Mouse (Mus musculus): Measurements from ENCODE around the gene Kxd1. TPM values are rescaled to one million over a fixed set of nuclear protein-coding genes. Genes with fewer than 3 reads are reported as not detected.

Gene Kxd1
- total RNA-seq, 2 experiments from 2014 or later = 74.4 to 84.5 TPM

Other genes starting within 250 kb of the Kxd1 start
- 5.4 and 12.3 TPM in 2 replicates for gene Homer3, start 245.1 kb downstream of the Kxd1 start, total RNA-seq (2014; fragmentation: Nextera tagmentation)
- gene Homer3, start 245.1 kb downstream of the Kxd1 start, total RNA-seq (2017) = 6.5 and 12.3 TPM in 2 replicates
- gene Ddx49, start 225.5 kb downstream of the Kxd1 start, total RNA-seq (2014; fragmentation: Nextera tagmentation) = 45.9 and 66.8 TPM in 2 replicates
- gene Ddx49, start 225.5 kb downstream of the Kxd1 start, total RNA-seq (2017) = 139 and 177 TPM in 2 replicates
- gene Cope, start 225.4 kb downstream of the Kxd1 start, total RNA-seq (2014; fragmentation: Nextera tagmentation) = 209 and 240 TPM in 2 replicates
- 132 and 155 TPM in 2 replicates for gene Cope, start 225.4 kb downstream of the Kxd1 start, total RNA-seq (2017)
- not detected in 2 replicates for gene Cers1, start 212.2 kb downstream of the Kxd1 start, total RNA-seq (2014; fragmentation: Nextera tagmentation)
- not detected in 2 replicates for gene Cers1, start 212.2 kb downstream of the Kxd1 start, total RNA-seq (2017)
- not detected in 2 replicates for gene Gdf1, start 198.1 kb downstream of the Kxd1 start, total RNA-seq (2014; fragmentation: Nextera tagmentation)
- not detected in 2 replicates for gene Gdf1, start 198.1 kb downstream of the Kxd1 start, total RNA-seq (2017)
- gene Upf1, start 174.7 kb downstream of the Kxd1 start, total RNA-seq (2014; fragmentation: Nextera tagmentation) = 30.6 and 33.7 TPM in 2 replicates
- gene Upf1, start 174.7 kb downstream of the Kxd1 start, total RNA-seq (2017) = 24.2 and 30.8 TPM in 2 replicates
- gene Comp, start 154.4 kb downstream of the Kxd1 start, total RNA-seq (2014; fragmentation: Nextera tagmentation) = 0.88 TPM in 1 of 2 replicates, not detected in the other
- not detected in 2 replicates for gene Comp, start 154.4 kb downstream of the Kxd1 start, total RNA-seq (2017)
- 7.4 and 19.5 TPM in 2 replicates for gene Crtc1, start 88.4 kb downstream of the Kxd1 start, total RNA-seq (2014; fragmentation: Nextera tagmentation)
- gene Crtc1, start 88.4 kb downstream of the Kxd1 start, total RNA-seq (2017) = 2.3 and 4.8 TPM in 2 replicates
- 2.1 and 4.4 TPM in 2 replicates for gene Klhl26, start 51.0 kb downstream of the Kxd1 start, total RNA-seq (2014; fragmentation: Nextera tagmentation)
- 4.0 and 4.1 TPM in 2 replicates for gene Klhl26, start 51.0 kb downstream of the Kxd1 start, total RNA-seq (2017)
- gene Tmem59l, start 40.6 kb downstream of the Kxd1 start, total RNA-seq (2014; fragmentation: Nextera tagmentation) = not detected in 2 replicates
- not detected in 2 replicates for gene Tmem59l, start 40.6 kb downstream of the Kxd1 start, total RNA-seq (2017)
- gene Crlf1, start 34.8 kb downstream of the Kxd1 start, total RNA-seq (2014; fragmentation: Nextera tagmentation) = not detected in 2 replicates
- not detected in 2 replicates for gene Crlf1, start 34.8 kb downstream of the Kxd1 start, total RNA-seq (2017)
- 21.7 and 30.2 TPM in 2 replicates for gene Rex1bd, start 21.2 kb downstream of the Kxd1 start, total RNA-seq (2014; fragmentation: Nextera tagmentation)
- 33.4 and 64.9 TPM in 2 replicates for gene Rex1bd, start 21.2 kb downstream of the Kxd1 start, total RNA-seq (2017)
- gene Uba52, start 17.2 kb downstream of the Kxd1 start, total RNA-seq (2014; fragmentation: Nextera tagmentation) = 2,675 and 2,799 TPM in 2 replicates
- 3,231 and 3,572 TPM in 2 replicates for gene Uba52, start 17.2 kb downstream of the Kxd1 start, total RNA-seq (2017)
- gene Fkbp8, start 232 bp downstream of the Kxd1 start, total RNA-seq (2014; fragmentation: Nextera tagmentation) = 113 and 149 TPM in 2 replicates
- 107 and 118 TPM in 2 replicates for gene Fkbp8, start 232 bp downstream of the Kxd1 start, total RNA-seq (2017)
- gene Ell, start 11.5 kb upstream of the Kxd1 start, total RNA-seq (2014; fragmentation: Nextera tagmentation) = 11.7 and 13.6 TPM in 2 replicates
- gene Ell, start 11.5 kb upstream of the Kxd1 start, total RNA-seq (2017) = 5.5 and 5.7 TPM in 2 replicates
- 30.8 and 66.6 TPM in 2 replicates for gene Isyna1, start 66.4 kb upstream of the Kxd1 start, total RNA-seq (2014; fragmentation: Nextera tagmentation)
- gene Isyna1, start 66.4 kb upstream of the Kxd1 start, total RNA-seq (2017) = 35.2 and 38.6 TPM in 2 replicates
- gene Ssbp4, start 80.9 kb upstream of the Kxd1 start, total RNA-seq (2014; fragmentation: Nextera tagmentation) = 53.8 and 75.4 TPM in 2 replicates
- 35.2 and 87.9 TPM in 2 replicates for gene Ssbp4, start 80.9 kb upstream of the Kxd1 start, total RNA-seq (2017)
- gene Lrrc25, start 88.2 kb upstream of the Kxd1 start, total RNA-seq (2014; fragmentation: Nextera tagmentation) = 2.9 and 5.2 TPM in 2 replicates
- gene Lrrc25, start 88.2 kb upstream of the Kxd1 start, total RNA-seq (2017) = 1.1 and 3.1 TPM in 2 replicates
- not detected in 2 replicates for gene Gdf15, start 104.5 kb upstream of the Kxd1 start, total RNA-seq (2014; fragmentation: Nextera tagmentation)
- gene Gdf15, start 104.5 kb upstream of the Kxd1 start, total RNA-seq (2017) = 0.67 TPM in 1 of 2 replicates, not detected in the other
- gene Pgpep1, start 132.4 kb upstream of the Kxd1 start, total RNA-seq (2014; fragmentation: Nextera tagmentation) = 8.5 and 31.0 TPM in 2 replicates
- 6.5 and 6.9 TPM in 2 replicates for gene Pgpep1, start 132.4 kb upstream of the Kxd1 start, total RNA-seq (2017)
- 187 and 226 TPM in 2 replicates for gene Lsm4, start 145.3 kb upstream of the Kxd1 start, total RNA-seq (2014; fragmentation: Nextera tagmentation)
- gene Lsm4, start 145.3 kb upstream of the Kxd1 start, total RNA-seq (2017) = 247 and 312 TPM in 2 replicates
- 7.7 and 12.3 TPM in 2 replicates for gene Jund, start 171.0 kb upstream of the Kxd1 start, total RNA-seq (2014; fragmentation: Nextera tagmentation)
- 24.6 and 27.0 TPM in 2 replicates for gene Jund, start 171.0 kb upstream of the Kxd1 start, total RNA-seq (2017)
- gene Iqcn, start 175.5 kb upstream of the Kxd1 start, total RNA-seq (2014; fragmentation: Nextera tagmentation) = not detected in 2 replicates
- not detected in 2 replicates for gene Iqcn, start 175.5 kb upstream of the Kxd1 start, total RNA-seq (2017)
- not detected in 2 replicates for gene Gm3336, start 190.6 kb upstream of the Kxd1 start, total RNA-seq (2014; fragmentation: Nextera tagmentation)
- gene Gm3336, start 190.6 kb upstream of the Kxd1 start, total RNA-seq (2017) = not detected in 2 replicates
- gene Pde4c, start 195.8 kb upstream of the Kxd1 start, total RNA-seq (2014; fragmentation: Nextera tagmentation) = not detected in 2 replicates
- not detected in 2 replicates for gene Pde4c, start 195.8 kb upstream of the Kxd1 start, total RNA-seq (2017)
- gene Rab3a, start 226.7 kb upstream of the Kxd1 start, total RNA-seq (2014; fragmentation: Nextera tagmentation) = 5.5 and 10.8 TPM in 2 replicates
- gene Rab3a, start 226.7 kb upstream of the Kxd1 start, total RNA-seq (2017) = 0.34 and 1.6 TPM in 2 replicates
- gene Mpv17l2, start 233.0 kb upstream of the Kxd1 start, total RNA-seq (2014; fragmentation: Nextera tagmentation) = 28.6 and 41.1 TPM in 2 replicates
- 9.0 and 9.3 TPM in 2 replicates for gene Mpv17l2, start 233.0 kb upstream of the Kxd1 start, total RNA-seq (2017)
- gene Pik3r2, start 248.8 kb upstream of the Kxd1 start, total RNA-seq (2014; fragmentation: Nextera tagmentation) = 6.6 and 14.0 TPM in 2 replicates
- 12.1 and 16.6 TPM in 2 replicates for gene Pik3r2, start 248.8 kb upstream of the Kxd1 start, total RNA-seq (2017)